Mouse (Mus musculus): ENCODE measurements at regions not wholly inside any gene's neighbourhood (a gene's known extent, or its start where the extent isn't known, plus 50 kb on each side); places are given as distances from the start of the nearest gene placed in this dataset.

DNA sequence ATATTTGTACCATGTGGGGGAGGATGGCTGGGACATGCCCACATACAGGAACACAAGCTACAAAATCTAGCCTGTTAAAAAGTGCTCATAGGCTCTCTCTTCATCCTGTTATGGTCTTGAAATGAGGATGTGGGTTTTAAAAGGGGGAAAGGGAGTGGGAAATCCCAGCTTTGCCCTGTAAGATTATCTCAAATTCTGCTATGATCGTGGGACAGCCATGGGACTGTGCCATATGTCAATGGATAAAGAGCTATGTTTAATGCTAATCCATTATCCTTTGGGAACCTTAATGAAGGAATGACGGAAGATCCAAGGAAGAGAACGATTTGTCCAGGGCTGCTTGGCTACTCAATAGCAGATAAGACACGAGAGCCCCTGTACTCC is 113.8 kb upstream of the Foxn2 start:
- DNase-seq (no peak), ATAC-seq (ENCODE audit: insufficient read depth) (no peak)
- 74% methylated on average over 4 of the region's 4 CpGs for whole genome bisulfite sequencing
- H3K27ac ChIP-seq (ENCODE audit: low read depth): no peak overlapping the region
- H3K4me1 ChIP-seq (ENCODE audit: insufficient read depth): no peaks in the 10 kb centered on the region
- H3K9ac ChIP-seq: no peak overlapping the region
- no peak overlapping the region for H3K4me2 ChIP-seq
- H3K4me3 ChIP-seq (ENCODE audit: low read depth, low read length): no peak overlapping the region
- no peaks in the 10 kb centered on the region for H3K36me3 ChIP-seq (ENCODE audit: insufficient read depth)
- H3K27me3 ChIP-seq (ENCODE audit: insufficient read depth, low read length): no peaks in the 10 kb centered on the region
- no peak for TF ChIP-seq CTCF (IDR thresholded peaks at IDR 0.05; ENCODE audit: low read depth)
- no peaks in the 10 kb centered on the region for H3K9me3 ChIP-seq (ENCODE audit: low read depth, low read length)

DNA sequence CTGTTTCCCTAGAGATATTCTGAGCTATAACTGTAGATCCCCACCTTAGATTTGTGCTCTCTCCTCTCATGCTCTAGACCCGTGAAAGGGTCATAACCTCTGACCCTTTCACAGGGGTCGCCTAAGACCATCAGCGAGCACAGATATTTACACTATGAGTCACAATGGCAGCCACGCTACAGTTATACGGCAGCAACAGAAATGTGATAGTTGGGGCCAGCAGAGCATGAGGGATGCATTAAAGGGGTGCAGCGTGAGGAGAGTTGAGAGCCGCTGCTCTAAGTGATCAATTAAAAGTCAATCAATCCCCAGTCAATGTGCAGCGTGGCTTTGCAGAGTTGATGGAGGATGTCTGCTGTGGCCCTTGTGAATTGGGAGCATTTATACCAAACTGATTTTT is 112.7 kb upstream of the Foxn2 start:
- no peaks in the 10 kb centered on the region for H3K27me3 ChIP-seq (ENCODE audit: insufficient read depth, low read length)
- no peak overlapping the region for H3K4me3 ChIP-seq (ENCODE audit: low read depth, low read length)
- no peak for ATAC-seq (ENCODE audit: insufficient read depth)
- no peak overlapping the region for H3K4me2 ChIP-seq
- no peaks in the 10 kb centered on the region for H3K4me1 ChIP-seq (ENCODE audit: insufficient read depth)
- H3K9me3 ChIP-seq (ENCODE audit: low read depth, low read length): no peaks in the 10 kb centered on the region
- H3K9ac ChIP-seq: no peak overlapping the region
- no peaks in the 10 kb centered on the region for H3K36me3 ChIP-seq (ENCODE audit: insufficient read depth)
- H3K27ac ChIP-seq (ENCODE audit: low read depth): no peak overlapping the region
- TF ChIP-seq CTCF (IDR thresholded peaks at IDR 0.05; ENCODE audit: low read depth): no peak
- no peak for DNase-seq
- 40% methylated on average over 8 of the region's 8 CpGs for WGBS

DNA sequence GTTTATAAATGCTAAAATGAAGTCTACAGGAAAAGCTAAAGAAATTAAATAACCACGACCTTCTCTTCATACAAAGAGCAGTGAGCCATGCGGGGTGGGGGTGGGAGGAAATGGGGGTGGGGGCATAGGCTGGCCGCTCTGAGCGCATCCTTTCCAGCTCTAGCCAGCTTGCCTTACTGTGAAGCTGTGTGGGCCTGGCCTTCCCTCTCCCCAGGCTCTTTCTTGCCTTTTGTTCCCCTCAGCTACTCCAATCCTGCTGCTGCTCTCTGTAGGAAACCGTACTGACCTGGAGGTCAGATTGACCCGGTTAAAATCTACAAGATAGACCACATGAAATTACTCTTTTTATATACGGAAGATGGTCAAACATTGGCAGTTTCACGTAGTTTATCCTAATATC is 111.7 kb upstream of the Foxn2 start:
- no peak for DNase-seq
- H3K9me3 ChIP-seq (ENCODE audit: low read depth, low read length): no peaks in the 10 kb centered on the region
- no peaks in the 10 kb centered on the region for H3K36me3 ChIP-seq (ENCODE audit: insufficient read depth)
- no peak overlapping the region for H3K27ac ChIP-seq (ENCODE audit: low read depth)
- 27% methylated on average over 8 of the region's 8 CpGs for WGBS
- TF ChIP-seq CTCF (IDR thresholded peaks at IDR 0.05; ENCODE audit: low read depth): no peak
- H3K9ac ChIP-seq: no peak overlapping the region
- H3K4me2 ChIP-seq: no peak overlapping the region
- peak; percentile 29; the same call in 1 of the 2 replicates for ATAC-seq (ENCODE audit: insufficient read depth)
- H3K4me1 ChIP-seq (ENCODE audit: insufficient read depth): no peaks in the 10 kb centered on the region
- H3K4me3 ChIP-seq (ENCODE audit: low read depth, low read length): no peak overlapping the region
- no peaks in the 10 kb centered on the region for H3K27me3 ChIP-seq (ENCODE audit: insufficient read depth, low read length)

DNA sequence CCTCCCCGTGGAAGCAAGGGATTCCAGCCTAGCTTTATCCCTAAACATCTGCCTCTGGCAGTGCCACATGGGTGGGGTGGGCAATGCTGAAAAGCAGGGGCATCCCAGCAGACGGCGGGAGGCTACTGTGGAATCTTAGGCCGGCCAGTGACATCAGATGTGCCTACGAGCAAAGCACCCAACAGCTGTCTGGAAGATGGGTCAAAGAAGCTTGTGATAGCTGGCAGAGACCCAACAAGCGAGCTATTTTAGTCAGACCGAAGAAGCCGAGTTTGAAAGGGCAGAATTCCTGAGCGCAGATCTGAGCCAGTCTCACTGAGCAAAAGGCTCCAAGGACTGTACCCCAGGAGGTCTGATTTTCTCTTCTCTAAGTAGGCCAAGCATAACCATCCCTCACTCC is 110.8 kb upstream of the Foxn2 start:
- Histone ChIP-seq H3K36me3 (ENCODE audit: insufficient read depth) (no peaks in the 10 kb centered on the region), H3K27me3 (ENCODE audit: insufficient read depth, low read length) (no peaks in the 10 kb centered on the region), H3K4me1 (ENCODE audit: insufficient read depth) (no peaks in the 10 kb centered on the region), H3K9ac (no peak overlapping the region), H3K4me3 (ENCODE audit: low read depth, low read length) (no peak overlapping the region), H3K9me3 (ENCODE audit: low read depth, low read length) (no peaks in the 10 kb centered on the region), H3K27ac (ENCODE audit: low read depth) (no peak overlapping the region), H3K4me2 (no peak overlapping the region)
- TF ChIP-seq CTCF (IDR thresholded peaks at IDR 0.05; ENCODE audit: low read depth): no peak
- DNase-seq (peak; percentile 84), ATAC-seq (ENCODE audit: insufficient read depth) (peak; percentile 69)
- WGBS: 35% methylated on average over 9 of the region's 9 CpGs

DNA sequence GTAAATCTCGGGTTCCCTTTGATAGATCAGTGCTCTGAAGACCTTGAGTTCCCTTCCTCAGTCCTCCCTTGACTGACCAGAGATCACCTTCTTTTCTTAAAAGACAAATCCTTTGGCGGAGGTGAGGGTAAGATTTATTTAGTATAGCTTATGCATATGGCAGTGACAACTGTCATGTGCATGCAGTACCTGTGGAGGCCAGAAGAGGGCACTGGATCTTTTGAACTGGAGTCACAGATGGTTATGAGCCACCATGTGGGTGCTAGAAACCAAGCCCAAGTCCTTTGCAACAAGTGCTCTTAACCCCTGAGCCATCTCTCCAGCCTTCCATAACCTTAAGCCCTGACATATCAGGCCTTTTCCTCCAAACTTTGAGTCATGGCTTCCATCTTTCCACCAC is 110.4 kb upstream of the Foxn2 start:
- ATAC-seq (ENCODE audit: insufficient read depth): peak; percentile 30; the same call in 1 of the 2 replicates

DNA sequence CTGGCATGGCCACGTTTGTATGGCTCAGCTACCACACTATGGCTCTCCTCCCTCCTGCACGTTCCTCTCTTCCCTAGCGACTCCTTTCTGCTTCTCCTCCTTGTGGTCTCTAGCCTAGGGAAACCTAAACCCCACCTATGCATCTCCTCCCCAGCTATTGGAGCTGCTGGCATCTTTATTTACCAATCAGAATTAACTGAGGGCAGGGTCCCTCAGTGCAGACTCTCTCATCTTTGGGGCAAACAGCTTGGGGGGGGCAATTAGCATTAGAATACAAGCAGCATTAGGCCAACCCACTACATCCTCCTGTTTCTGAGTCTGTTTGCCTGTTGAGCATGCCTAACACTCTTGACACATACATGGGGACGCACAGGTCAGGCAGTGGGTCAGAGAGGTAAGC is 106.7 kb upstream of the Foxn2 start:
- WGBS: 44% methylated on average over 4 of the region's 4 CpGs
- no peak for DNase-seq

More for the DNA sequence above, 110.4 kb upstream of the Foxn2 start:
- Histone ChIP-seq H3K27ac (ENCODE audit: low read depth) (no peak overlapping the region), H3K36me3 (ENCODE audit: insufficient read depth) (no peaks in the 10 kb centered on the region), H3K9me3 (ENCODE audit: low read depth, low read length) (no peaks in the 10 kb centered on the region), H3K27me3 (ENCODE audit: insufficient read depth, low read length) (no peaks in the 10 kb centered on the region), H3K4me2 (no peak overlapping the region), H3K4me1 (ENCODE audit: insufficient read depth) (no peaks in the 10 kb centered on the region), H3K4me3 (ENCODE audit: low read depth, low read length) (no peak overlapping the region), H3K9ac (no peak overlapping the region)
- no peak for DNase-seq
- 85% methylated on average over 2 of the region's 2 CpGs for WGBS
- TF ChIP-seq CTCF (IDR thresholded peaks at IDR 0.05; ENCODE audit: low read depth): peak; percentile 48

DNA sequence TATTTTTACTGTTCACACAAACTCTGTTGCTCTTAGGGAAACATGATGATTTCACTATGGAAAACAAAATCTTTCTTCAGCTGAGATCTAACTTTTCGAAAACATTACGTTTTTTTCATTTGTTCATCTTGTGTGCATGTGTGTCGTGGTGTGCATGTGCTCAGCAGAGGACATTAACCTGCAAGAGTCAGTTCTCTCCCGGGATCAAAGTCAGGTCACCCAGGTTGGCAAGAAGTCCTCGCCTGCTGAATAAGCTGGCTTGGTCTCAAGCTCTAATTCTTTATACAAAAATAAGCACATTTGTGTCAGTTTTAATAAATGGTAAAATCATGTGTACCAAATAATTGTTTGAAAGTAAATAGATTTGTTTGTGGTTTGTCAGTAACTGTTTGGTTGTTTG is 105.2 kb upstream of the Foxn2 start:
- TF ChIP-seq CTCF (IDR thresholded peaks at IDR 0.05; ENCODE audit: low read depth): no peak
- no peak for ATAC-seq (ENCODE audit: insufficient read depth)
- H3K9me3 ChIP-seq (ENCODE audit: low read depth, low read length): no peaks in the 10 kb centered on the region
- no peak overlapping the region for H3K27ac ChIP-seq (ENCODE audit: low read depth)
- no peaks in the 10 kb centered on the region for H3K4me1 ChIP-seq (ENCODE audit: insufficient read depth)
- WGBS: 78% methylated on average over 5 of the region's 5 CpGs
- no peaks in the 10 kb centered on the region for H3K36me3 ChIP-seq (ENCODE audit: insufficient read depth)
- no peak overlapping the region for H3K4me2 ChIP-seq
- DNase-seq: no peak
- no peak overlapping the region for H3K4me3 ChIP-seq (ENCODE audit: low read depth, low read length)
- H3K27me3 ChIP-seq (ENCODE audit: insufficient read depth, low read length): no peaks in the 10 kb centered on the region
- H3K9ac ChIP-seq: no peak overlapping the region

More for the DNA sequence above, 106.7 kb upstream of the Foxn2 start:
- Histone ChIP-seq H3K4me3 (ENCODE audit: low read depth, low read length) (no peak overlapping the region), H3K36me3 (ENCODE audit: insufficient read depth) (no peaks in the 10 kb centered on the region), H3K4me2 (no peak overlapping the region), H3K27me3 (ENCODE audit: insufficient read depth, low read length) (no peaks in the 10 kb centered on the region), H3K9ac (no peak overlapping the region), H3K27ac (ENCODE audit: low read depth) (no peak overlapping the region), H3K4me1 (ENCODE audit: insufficient read depth) (no peaks in the 10 kb centered on the region), H3K9me3 (ENCODE audit: low read depth, low read length) (no peaks in the 10 kb centered on the region)
- TF ChIP-seq CTCF (IDR thresholded peaks at IDR 0.05; ENCODE audit: low read depth): no peak
- no peak for ATAC-seq (ENCODE audit: insufficient read depth)

Measured in lung, embryonic 14.5 days (tissue).